Mouse (Mus musculus): Measurements from ENCODE around the gene Tor1a. TPM values are rescaled to one million over a fixed set of nuclear protein-coding genes. Genes with fewer than 3 reads are reported as not detected.
"Not testable (repeated sequence)": the region's sequence is repeated elsewhere in the genome, so short reads cannot be mapped to it uniquely, and the experiment has no call there.

The Tor1a gene
- total RNA-seq, 2 experiments from 2014 or later: 44.4 to 52.8 TPM

GRCm38 (mm10) chr2:30920216-30920615, 47.5 kb downstream of the Tor1a start:
- no peak for DNase-seq (ENCODE audit: low spot score in 2 of 2)

GRCm38 (mm10) chr2:30918780-30919329, 48.9 kb downstream of the Tor1a start:
- DNase-seq (ENCODE audit: low spot score in 2 of 2): no peak

- DNase-seq (ENCODE audit: low spot score in 2 of 2): no peak
Observed at GRCm38 (mm10) chr2:30918126-30918525, 49.6 kb downstream of the Tor1a start.

- DNase-seq (ENCODE audit: low spot score in 2 of 2): no peak
Observed at GRCm38 (mm10) chr2:30917649-30918048, 50.1 kb downstream of the Tor1a start.

- DNase-seq (ENCODE audit: low spot score in 2 of 2): not testable (repeated sequence)
Observed at GRCm38 (mm10) chr2:30915933-30916332, 51.8 kb downstream of the Tor1a start.

- no peak for DNase-seq (ENCODE audit: low spot score in 2 of 2)
Observed at GRCm38 (mm10) chr2:30915376-30915775, 52.4 kb downstream of the Tor1a start.

- no peak for DNase-seq (ENCODE audit: low spot score in 2 of 2)
Observed at GRCm38 (mm10) chr2:30914836-30915235, 52.9 kb downstream of the Tor1a start.

GRCm38 (mm10) chr2:30913022-30913421, 54.7 kb downstream of the Tor1a start:
- no peak for DNase-seq (ENCODE audit: low spot score in 2 of 2)

GRCm38 (mm10) chr2:30912291-30912773, 55.4 kb downstream of the Tor1a start:
- DNase-seq (ENCODE audit: low spot score in 2 of 2): no peak

Other genes starting within 250 kb of the Tor1a start
- gene 1700001O22Rik, start 164.3 kb downstream of the Tor1a start, total RNA-seq (2021): 1 to 10 TPM; 2.0 to 3.2 TPM
- gene Ntmt1, start 160.1 kb downstream of the Tor1a start, total RNA-seq (2021): 10 to 100 TPM; 44.9 to 57.7 TPM
- 10 to 100 TPM; 34.9 to 36.1 TPM for gene Asb6, start 137.6 kb downstream of the Tor1a start, total RNA-seq (2021)
- gene Prrx2, start 133.0 kb downstream of the Tor1a start, total RNA-seq (2021): 1 to 10 TPM; 2.5 to 3.9 TPM
- gene Ptges, start 38.1 kb downstream of the Tor1a start, total RNA-seq (2021): 1 to 10 TPM; 5.7 to 6.6 TPM
- gene Tor1b, start 15.0 kb downstream of the Tor1a start, total RNA-seq (2021): 10 to 100 TPM; 33.3 to 35.2 TPM
- 10 to 100 TPM; 49.0 to 52.0 TPM for gene BC005624, start 14.3 kb upstream of the Tor1a start, total RNA-seq (2021)
- gene Usp20, start 14.3 kb upstream of the Tor1a start, total RNA-seq (2021): 10 to 100 TPM; 73.6 to 74.9 TPM
- gene Fnbp1, start 174.1 kb upstream of the Tor1a start, total RNA-seq (2021): 10 to 100 TPM; 90.2 to 99.0 TPM
- gene Gpr107, start 184.4 kb upstream of the Tor1a start, total RNA-seq (2021): 10 to 100 TPM; 50.7 to 54.5 TPM

All from layer of hippocampus, postnatal 10 days (tissue).